Mouse (Mus musculus) myocyte (in vitro differentiated cells): ENCODE results near the gene Tdrd9. TPM values are rescaled to one million over a fixed set of nuclear protein-coding genes. Genes with fewer than 3 reads are reported as not detected.

Experiments used
- H3K27me3 ChIP-seq: one replicate; pipeline ENCODE4 v1.6.1; 2011; ENCODE audit not compliant: control insufficient read depth, insufficient read depth, insufficient read length
- H3K36me3 ChIP-seq: one replicate; pipeline ENCODE4 v1.6.1; 2011; ENCODE audit not compliant: control insufficient read depth, insufficient read depth
- H3K4me2 ChIP-seq: one replicate; pipeline ENCODE4 v1.6.1; 2011; ENCODE audit warnings: low read depth, control low read depth
- H3K4me3 ChIP-seq: one replicate; pipeline ENCODE4 v1.5.1; 2011; ENCODE audit warnings: mild to moderate bottlenecking, control low read depth, moderate library complexity
- H3K79me2 ChIP-seq: one replicate; pipeline ENCODE4 v1.6.1; 2011; ENCODE audit not compliant: control insufficient read depth, insufficient read depth
- H3ac ChIP-seq: one replicate; pipeline ENCODE4 v1.6.1; 2011; ENCODE audit not compliant: control insufficient read depth, insufficient read length
- CEBPB ChIP-seq: IDR thresholded peaks from 2 replicates; pipeline ENCODE4 v1.6.1; 2011; ENCODE audit warnings: mild to moderate bottlenecking, moderate library complexity; ENCODE audit not compliant: poor library complexity, insufficient read depth, severe bottlenecking
- E2F4 ChIP-seq: IDR thresholded peaks from one replicate; pipeline ENCODE4 v1.6.1; 2011; ENCODE audit warnings: mild to moderate bottlenecking, control low read depth, moderate library complexity; ENCODE audit not compliant: insufficient read depth
- MAX ChIP-seq: IDR thresholded peaks from one replicate; pipeline ENCODE4 v1.6.1; 2011; ENCODE audit warnings: low read depth, mild to moderate bottlenecking, control low read depth
- MYOD1 ChIP-seq, 3 experiments: IDR thresholded peaks; one replicate each; pipeline ENCODE4 v1.6.1; 2011; ENCODE audit warnings: control low read depth in 2 of 3, low read depth in 2 of 3, mild to moderate bottlenecking in 2 of 3, moderate library complexity in 1 of 3; ENCODE audit not compliant: insufficient read length in 2 of 3, control insufficient read depth in 1 of 3
- MYOG ChIP-seq, 3 experiments: IDR thresholded peaks; one replicate each; pipeline ENCODE4 v1.6.1; 2011; ENCODE audit warnings: control low read depth in 2 of 3, low read depth in 2 of 3, mild to moderate bottlenecking in 2 of 3; ENCODE audit not compliant: insufficient read length in 2 of 3, control insufficient read depth in 1 of 3, insufficient read depth in 1 of 3
- POLR2A ChIP-seq: IDR thresholded peaks from one replicate; pipeline ENCODE4 v1.6.1; 2011; ENCODE audit warnings: low read depth, mild to moderate bottlenecking, control low read depth, moderate library complexity; ENCODE audit not compliant: insufficient read length
- POLR2AphosphoS2 ChIP-seq: IDR thresholded peaks from one replicate; pipeline ENCODE4 v1.6.1; 2011; ENCODE audit warnings: low read depth, control low read depth; ENCODE audit not compliant: insufficient read length
- REST ChIP-seq: IDR thresholded peaks from one replicate; pipeline ENCODE4 v1.6.1; 2011; ENCODE audit warnings: mild to moderate bottlenecking, control low read depth, moderate library complexity; ENCODE audit not compliant: insufficient read depth, insufficient read length
- SRF ChIP-seq: IDR thresholded peaks from one replicate; pipeline ENCODE4 v1.6.1; 2011; ENCODE audit warnings: low read depth; ENCODE audit not compliant: control insufficient read depth, insufficient read length
- TCF12 ChIP-seq: IDR thresholded peaks from one replicate; pipeline ENCODE4 v1.6.1; 2011; ENCODE audit warnings: mild to moderate bottlenecking, control low read depth; ENCODE audit not compliant: poor library complexity, insufficient read depth, severe bottlenecking
- TCF3 ChIP-seq: IDR thresholded peaks from one replicate; pipeline ENCODE4 v1.6.1; 2011; ENCODE audit warnings: low read depth, control low read depth; ENCODE audit not compliant: insufficient read length
- USF1 ChIP-seq: IDR thresholded peaks from one replicate; pipeline ENCODE4 v1.6.1; 2011; ENCODE audit warnings: low read depth, mild to moderate bottlenecking, control low read depth, moderate library complexity
- polyA plus RNA-seq: library from polyadenylated mRNA; unstranded; fragments of >200 nt; fragmentation: generic; extraction: Trizol; gene quantifications from one replicate; pipeline ENCODE4 v1.2.1, GENCODE M21; 2012; ENCODE audit warnings: missing spikeins

The Tdrd9 gene
- polyA plus RNA-seq, 1 experiment, result 1.7 TPM

DNA sequence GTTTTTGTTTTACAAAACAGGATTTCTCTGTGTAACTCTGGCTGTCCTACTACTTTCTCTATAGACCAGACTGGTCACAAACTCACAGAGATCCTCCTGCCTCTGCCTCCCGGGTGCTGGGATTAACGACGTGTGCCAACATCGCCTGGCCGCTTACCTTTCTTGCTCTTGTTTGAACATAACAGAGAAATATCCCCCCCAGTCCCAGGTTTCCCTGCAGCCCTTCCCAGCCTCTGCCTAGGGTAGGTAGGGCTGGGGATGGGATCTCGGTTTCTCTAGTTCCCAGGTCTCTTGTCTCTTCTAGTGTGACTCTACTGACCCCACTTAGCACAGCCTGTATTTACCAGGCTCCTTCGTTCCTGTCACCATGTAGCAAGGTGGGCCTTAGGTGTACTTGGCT is 28.4 kb downstream of the Tdrd9 start:
- TF ChIP-seq MYOG (IDR thresholded peaks at IDR 0.05; ENCODE audit: control insufficient read depth in 1 of 3, insufficient read depth in 1 of 3, insufficient read length in 2 of 3, low read depth in 2 of 3), result no peak
- TF ChIP-seq REST, result no peak
- no peak for TF ChIP-seq POLR2AphosphoS2
- TF ChIP-seq TCF3, result no peak
- TF ChIP-seq USF1, result no peak
- no peak for TF ChIP-seq POLR2A
- no peak for TF ChIP-seq MYOD1 (IDR thresholded peaks at IDR 0.05; ENCODE audit: control insufficient read depth in 1 of 3, insufficient read length in 2 of 3, low read depth in 2 of 3)
- TF ChIP-seq E2F4, result no peak
- TF ChIP-seq TCF12, result no peak
- TF ChIP-seq SRF, result no peak
- no peak for TF ChIP-seq MAX
- no peak for TF ChIP-seq CEBPB
- Histone ChIP-seq H3K36me3 (no peaks in the 10 kb centered on the region), H3K79me2 (no peaks in the 10 kb centered on the region), H3ac (no peak overlapping the region), H3K27me3 (peaks cover 5% of the 10 kb centered on the region), H3K4me3 (no peak overlapping the region), H3K4me2 (no peak overlapping the region)

DNA sequence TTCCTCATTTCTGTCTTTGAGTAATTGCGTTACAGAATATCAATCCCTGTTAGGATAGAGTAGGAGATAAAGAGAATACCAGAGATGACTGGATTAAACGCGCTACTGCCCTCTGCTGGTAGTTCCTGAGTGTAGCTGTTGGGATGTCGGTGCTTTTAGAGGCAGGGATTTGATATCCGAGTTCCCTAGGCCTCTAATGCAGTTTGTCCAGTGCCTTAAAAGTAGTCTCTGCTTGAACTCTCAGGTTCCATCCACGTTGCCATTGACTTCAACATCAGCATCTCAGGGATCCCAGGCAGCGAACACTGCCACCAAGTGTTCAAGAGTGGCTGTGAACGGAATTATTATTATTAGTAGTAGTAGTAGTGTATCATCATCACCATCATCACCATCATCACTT is 29.9 kb downstream of the Tdrd9 start:
- no peak overlapping the region for H3ac ChIP-seq
- H3K4me3 ChIP-seq, result no peak overlapping the region
- TF ChIP-seq E2F4 (no peak), CEBPB (no peak), USF1 (no peak), SRF (no peak), MYOG (IDR thresholded peaks at IDR 0.05; ENCODE audit: control insufficient read depth in 1 of 3, insufficient read depth in 1 of 3, insufficient read length in 2 of 3, low read depth in 2 of 3) (no peak), POLR2AphosphoS2 (no peak), POLR2A (no peak), MAX (no peak), REST (no peak), TCF3 (no peak), MYOD1 (IDR thresholded peaks at IDR 0.05; ENCODE audit: control insufficient read depth in 1 of 3, insufficient read length in 2 of 3, low read depth in 2 of 3) (no peak), TCF12 (no peak)
- H3K27me3 ChIP-seq, result peaks cover 5% of the 10 kb centered on the region
- H3K79me2 ChIP-seq, result no peaks in the 10 kb centered on the region
- no peak overlapping the region for H3K4me2 ChIP-seq
- H3K36me3 ChIP-seq, result no peaks in the 10 kb centered on the region

DNA sequence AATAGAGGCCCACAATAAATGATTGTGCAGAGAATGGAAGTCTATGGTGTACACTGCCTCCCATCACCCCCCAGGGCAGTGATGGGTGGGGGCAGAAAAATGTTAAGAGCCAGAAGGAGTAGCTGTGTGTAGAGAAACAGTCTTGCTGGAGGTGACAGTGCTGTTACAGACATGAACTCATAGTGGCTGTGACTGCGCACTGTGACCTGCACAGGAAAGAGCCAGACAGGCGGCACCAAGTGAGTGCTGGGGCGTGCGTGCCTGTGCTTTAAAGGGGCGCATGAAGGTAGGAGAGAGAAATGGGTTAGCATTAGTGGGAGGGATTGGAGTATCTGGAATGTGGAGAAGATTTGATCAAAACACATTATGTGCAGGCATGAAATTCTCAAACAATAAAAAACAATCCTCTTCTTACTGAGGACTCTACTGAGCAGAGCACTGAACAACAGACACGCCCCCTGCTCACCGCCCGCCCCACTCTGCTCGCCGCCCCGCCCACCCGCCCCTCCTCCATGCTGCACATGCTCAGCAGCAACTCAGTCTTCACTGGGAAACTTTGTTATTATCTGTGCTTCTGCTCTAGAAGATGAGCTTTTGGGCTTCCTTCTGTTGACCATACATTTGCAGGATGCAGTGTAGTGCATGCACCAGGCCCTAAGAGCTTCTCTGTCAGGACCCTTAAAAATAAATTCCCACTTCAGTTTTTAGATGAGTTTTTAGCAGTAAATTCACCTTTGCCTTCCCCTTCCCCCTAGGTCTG is 41.3 kb downstream of the Tdrd9 start:
- Histone ChIP-seq H3K79me2 (no peaks in the 10 kb centered on the region), H3K27me3 (no peaks in the 10 kb centered on the region), H3ac (no peak overlapping the region), H3K36me3 (no peaks in the 10 kb centered on the region), H3K4me2 (no peak overlapping the region), H3K4me3 (no peak overlapping the region)
- TF ChIP-seq POLR2A (no peak), TCF3 (no peak), USF1 (no peak), MYOD1 (IDR thresholded peaks at IDR 0.05; ENCODE audit: control insufficient read depth in 1 of 3, insufficient read length in 2 of 3, low read depth in 2 of 3) (no peak)

DNA sequence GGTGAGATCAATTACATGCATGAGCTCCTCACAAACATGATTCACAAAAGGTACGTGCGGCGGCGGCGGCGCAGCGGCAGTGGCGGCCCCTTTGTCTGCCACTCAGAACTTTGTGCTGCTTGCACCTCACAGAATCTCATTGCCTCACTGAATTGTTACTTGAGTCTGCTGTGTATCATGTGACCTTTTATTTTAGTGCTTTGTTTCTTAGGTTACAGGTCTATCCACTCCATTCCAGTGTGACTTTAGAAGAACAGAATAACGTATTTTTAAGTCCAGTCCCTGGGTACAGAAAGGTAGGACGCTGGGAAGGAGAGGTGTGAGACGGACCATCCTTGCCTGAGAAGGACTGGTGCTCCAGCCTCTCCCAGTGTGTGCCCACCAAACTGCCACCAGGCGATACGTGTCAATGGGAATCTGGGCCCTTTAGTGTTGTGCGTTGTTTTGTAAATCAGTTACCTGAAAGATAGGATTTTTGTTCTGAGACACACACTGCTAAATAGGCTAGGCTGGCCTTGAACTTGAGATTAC is 42.0 kb downstream of the Tdrd9 start:
- Histone ChIP-seq H3K79me2 (no peaks in the 10 kb centered on the region), H3K4me3 (no peak overlapping the region), H3K36me3 (no peaks in the 10 kb centered on the region), H3K4me2 (no peak overlapping the region), H3K27me3 (no peaks in the 10 kb centered on the region), H3ac (no peak overlapping the region)
- no peak for TF ChIP-seq REST
- TF ChIP-seq MYOG (IDR thresholded peaks at IDR 0.05; ENCODE audit: control insufficient read depth in 1 of 3, insufficient read depth in 1 of 3, insufficient read length in 2 of 3, low read depth in 2 of 3), result no peak
- no peak for TF ChIP-seq MAX
- no peak for TF ChIP-seq E2F4
- TF ChIP-seq SRF, result no peak

DNA sequence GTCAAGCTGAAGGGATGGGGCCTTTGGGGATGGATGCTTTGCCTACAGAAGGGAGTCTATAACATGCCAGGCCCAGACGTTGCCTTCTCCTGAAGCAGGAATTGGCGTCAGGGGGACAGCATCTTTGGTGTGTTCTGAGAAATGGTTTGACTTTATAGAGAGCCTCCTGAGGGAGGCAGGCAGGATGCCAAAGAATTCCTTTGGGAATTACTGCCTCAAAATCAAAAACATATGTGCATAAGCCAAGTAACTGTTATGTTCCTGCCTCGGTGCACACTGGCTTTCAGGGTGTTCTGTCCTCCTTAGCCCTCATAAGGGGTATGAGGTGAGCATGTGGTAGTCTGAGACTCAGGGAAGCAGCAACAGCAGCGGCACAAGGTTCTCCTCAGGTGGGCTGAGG is 45.0 kb downstream of the Tdrd9 start:
- no peaks in the 10 kb centered on the region for H3K36me3 ChIP-seq
- no peak for TF ChIP-seq TCF3
- TF ChIP-seq MYOG (IDR thresholded peaks at IDR 0.05; ENCODE audit: control insufficient read depth in 1 of 3, insufficient read depth in 1 of 3, insufficient read length in 2 of 3, low read depth in 2 of 3), result no peak
- no peak for TF ChIP-seq E2F4
- TF ChIP-seq USF1, result no peak
- TF ChIP-seq MYOD1 (IDR thresholded peaks at IDR 0.05; ENCODE audit: control insufficient read depth in 1 of 3, insufficient read length in 2 of 3, low read depth in 2 of 3), result no peak
- no peak for TF ChIP-seq POLR2A
- no peak for TF ChIP-seq CEBPB
- TF ChIP-seq TCF12, result no peak
- TF ChIP-seq POLR2AphosphoS2, result no peak
- TF ChIP-seq REST, result no peak
- no peak for TF ChIP-seq MAX
- no peak for TF ChIP-seq SRF
- H3K4me3 ChIP-seq, result no peak overlapping the region
- no peak overlapping the region for H3ac ChIP-seq
- H3K79me2 ChIP-seq, result no peaks in the 10 kb centered on the region
- H3K4me2 ChIP-seq, result no peak overlapping the region
- no peaks in the 10 kb centered on the region for H3K27me3 ChIP-seq
